Mouse (Mus musculus) gonadal fat pad, adult 2 months (tissue): ENCODE measurements around the gene Myo10. TPM values are rescaled to one million over a fixed set of nuclear protein-coding genes. Genes with fewer than 3 reads are reported as not detected.

Experiments used
- DNase-seq: peaks from one replicate; pipeline ENCODE4 v3.0.0-alpha.2; 2012; ENCODE audit warnings: low read depth
- polyA plus RNA-seq: library from polyadenylated mRNA; depleted of rRNA; stranded (reverse); fragments of >200 nt; gene quantifications from 2 replicates; pipeline ENCODE4 v1.2.3, GENCODE M21; 2012; rRNA removed

Gene Myo10
- polyA plus RNA-seq, result 31.1 and 34.3 TPM in 2 replicates

GRCm38 (mm10) chr15:25622200-25622866, at the start of gene Myo10:
Gene Myo10, plus strand, starts transcription at chr15:25622525.
- DNase-seq, result no peak

- no peak for DNase-seq
These were observed 49.2 kb upstream of the Myo10 start for GRCm38 (mm10) chr15:25573113-25573512.

GRCm38 (mm10) chr15:25573876-25574601, 48.3 kb upstream of the Myo10 start:
- no peak for DNase-seq

GRCm38 (mm10) chr15:25577327-25578051, 44.8 kb upstream of the Myo10 start:
- DNase-seq, result no peak

GRCm38 (mm10) chr15:25578369-25578768, 44.0 kb upstream of the Myo10 start:
- no peak for DNase-seq

- no peak for DNase-seq
These were observed 41.6 kb upstream of the Myo10 start for GRCm38 (mm10) chr15:25580731-25581130.

GRCm38 (mm10) chr15:25582055-25582454, 40.3 kb upstream of the Myo10 start:
- DNase-seq, result no peak

- DNase-seq, result no peak
These were observed 39.0 kb upstream of the Myo10 start for GRCm38 (mm10) chr15:25583361-25583760.

- no peak for DNase-seq
These were observed 35.5 kb upstream of the Myo10 start for GRCm38 (mm10) chr15:25586828-25587227.

- no peak for DNase-seq
These were observed 34.4 kb upstream of the Myo10 start for GRCm38 (mm10) chr15:25587943-25588342.

- DNase-seq, result no peak
These were observed 32.9 kb upstream of the Myo10 start for GRCm38 (mm10) chr15:25589318-25589902.

GRCm38 (mm10) chr15:25589916-25590315, 32.4 kb upstream of the Myo10 start:
- no peak for DNase-seq

- DNase-seq, result no peak
These were observed 31.4 kb upstream of the Myo10 start for GRCm38 (mm10) chr15:25590891-25591290.

GRCm38 (mm10) chr15:25591964-25592363, 30.4 kb upstream of the Myo10 start:
- DNase-seq, result no peak

GRCm38 (mm10) chr15:25593469-25594150, 28.7 kb upstream of the Myo10 start:
- no peak for DNase-seq

GRCm38 (mm10) chr15:25598313-25598712, 24.0 kb upstream of the Myo10 start:
- no peak for DNase-seq

- no peak for DNase-seq
These were observed 20.0 kb upstream of the Myo10 start for GRCm38 (mm10) chr15:25602306-25602705.

- DNase-seq, result no peak
These were observed 19.0 kb upstream of the Myo10 start for GRCm38 (mm10) chr15:25603286-25603685.

GRCm38 (mm10) chr15:25604231-25604630, 18.1 kb upstream of the Myo10 start:
- DNase-seq, result no peak

- DNase-seq, result no peak
These were observed 16.9 kb upstream of the Myo10 start for GRCm38 (mm10) chr15:25605376-25605775.

GRCm38 (mm10) chr15:25608742-25609141, 13.6 kb upstream of the Myo10 start:
- DNase-seq, result no peak

GRCm38 (mm10) chr15:25609253-25609652, 13.1 kb upstream of the Myo10 start:
- DNase-seq, result no peak
